Mouse (Mus musculus) CD4-positive, CD25-positive, alpha-beta regulatory T cell, adult 2 months (primary cell): ENCODE measurements around the gene Cep104.

Source experiments
- DNase-seq: peaks from one replicate; pipeline ENCODE4 v3.0.0-alpha.2; 2012; ENCODE audit warnings: low read depth, low spot score

The Cep104 gene

GRCm38 (mm10) chr4:153992715-153993114, 17.7 kb downstream of the Cep104 start:
- no peak for DNase-seq

- DNase-seq, result no peak
Observed at GRCm38 (mm10) chr4:153993505-153993904, 18.5 kb downstream of the Cep104 start.

GRCm38 (mm10) chr4:154005488-154005887, 30.5 kb downstream of the Cep104 start:
- no peak for DNase-seq

- no peak for DNase-seq
Observed at GRCm38 (mm10) chr4:154006264-154006663, 31.3 kb downstream of the Cep104 start.

- DNase-seq, result no peak
Observed at GRCm38 (mm10) chr4:154007759-154008158, 32.8 kb downstream of the Cep104 start.

- DNase-seq, result no peak
Observed at GRCm38 (mm10) chr4:154010907-154011645, 36.1 kb downstream of the Cep104 start.

- peak; percentile 79 for DNase-seq
Observed at GRCm38 (mm10) chr4:154011646-154012089, 36.7 kb downstream of the Cep104 start, which contains the start of gene Lrrc47. TSS of gene Lrrc47 (plus strand) at chr4:154011731.

GRCm38 (mm10) chr4:154012132-154012882, 37.3 kb downstream of the Cep104 start:
- DNase-seq, result peak; percentile 43

- DNase-seq, result no peak
Observed at GRCm38 (mm10) chr4:154015476-154015875, 40.5 kb downstream of the Cep104 start.

GRCm38 (mm10) chr4:154019571-154019970, 44.6 kb downstream of the Cep104 start:
- peak; percentile 57 for DNase-seq

- no peak for DNase-seq
Observed at GRCm38 (mm10) chr4:154021432-154021831, 46.4 kb downstream of the Cep104 start.

- no peak for DNase-seq
Observed at GRCm38 (mm10) chr4:154022407-154022806, 47.4 kb downstream of the Cep104 start.

- no peak for DNase-seq
Observed at GRCm38 (mm10) chr4:154022844-154023243, 47.9 kb downstream of the Cep104 start.

- no peak for DNase-seq
Observed at GRCm38 (mm10) chr4:154023754-154024601, 49.0 kb downstream of the Cep104 start.

- DNase-seq, result no peak
Observed at GRCm38 (mm10) chr4:154024729-154025521, 49.9 kb downstream of the Cep104 start.

GRCm38 (mm10) chr4:154025641-154026440, 50.8 kb downstream of the Cep104 start, which contains the start of gene Smim1:
TSS of gene Smim1 (minus strand) at chr4:154026230.
- DNase-seq, result peak; percentile 17

GRCm38 (mm10) chr4:154026441-154026761, 51.4 kb downstream of the Cep104 start:
- no peak for DNase-seq

- DNase-seq, result no peak
Observed at GRCm38 (mm10) chr4:154028066-154028465, 53.1 kb downstream of the Cep104 start.

GRCm38 (mm10) chr4:154028646-154029045, 53.7 kb downstream of the Cep104 start:
- peak; percentile 43 for DNase-seq

- no peak for DNase-seq
Observed at GRCm38 (mm10) chr4:154037123-154037522, 62.1 kb downstream of the Cep104 start.
